Mouse (Mus musculus): ENCODE data around the gene Gnb4.

Gnb4 gene

DNA sequence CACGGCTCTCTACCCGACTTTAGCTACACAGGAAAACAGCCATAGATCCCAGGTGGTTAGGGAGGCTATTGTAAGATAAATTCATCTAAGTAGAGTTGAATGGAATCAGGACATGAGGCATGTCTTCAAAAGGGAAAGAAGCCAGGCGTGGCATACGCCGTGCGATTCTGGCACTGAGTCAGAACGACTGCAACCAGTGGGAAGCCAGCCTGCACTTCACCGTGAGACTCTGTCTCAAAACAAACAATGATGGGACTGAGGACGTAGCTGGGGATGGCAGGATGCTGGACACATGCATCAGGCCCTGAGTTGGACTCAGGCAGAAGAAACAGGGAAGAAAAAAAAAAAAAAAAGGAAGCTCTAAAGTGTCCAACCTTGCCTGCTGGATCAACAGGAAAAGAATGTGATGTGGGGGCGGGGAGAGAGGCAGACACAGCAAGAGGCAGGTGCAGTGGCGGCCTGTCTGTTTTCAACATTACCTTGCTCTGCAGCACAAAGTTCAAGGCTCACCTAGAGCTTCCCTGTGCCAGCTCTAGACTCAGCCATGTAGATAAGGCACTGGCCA lies 4.7 kb downstream of the Gnb4 start:
- DNase-seq = no peak

DNA sequence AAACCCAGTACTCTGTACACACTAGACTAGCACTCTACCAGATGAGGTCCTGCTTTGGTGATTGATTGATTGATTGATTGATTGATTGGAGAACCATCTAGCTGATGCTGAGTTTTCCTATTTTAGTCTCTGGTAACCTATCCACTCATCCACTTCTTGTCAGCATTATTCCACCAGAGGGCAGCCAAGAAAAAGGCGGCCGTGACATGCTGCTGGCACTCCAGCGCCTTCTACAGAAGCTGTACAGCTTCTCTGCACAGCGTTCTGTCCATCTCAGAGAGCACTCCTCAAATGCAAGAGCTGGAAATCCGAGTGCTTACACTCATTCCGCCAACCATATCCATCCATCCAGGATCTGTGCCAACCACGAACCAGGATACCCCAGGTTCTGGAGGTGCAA lies 5.8 kb downstream of the Gnb4 start:
- DNase-seq = peak; percentile 74

DNA sequence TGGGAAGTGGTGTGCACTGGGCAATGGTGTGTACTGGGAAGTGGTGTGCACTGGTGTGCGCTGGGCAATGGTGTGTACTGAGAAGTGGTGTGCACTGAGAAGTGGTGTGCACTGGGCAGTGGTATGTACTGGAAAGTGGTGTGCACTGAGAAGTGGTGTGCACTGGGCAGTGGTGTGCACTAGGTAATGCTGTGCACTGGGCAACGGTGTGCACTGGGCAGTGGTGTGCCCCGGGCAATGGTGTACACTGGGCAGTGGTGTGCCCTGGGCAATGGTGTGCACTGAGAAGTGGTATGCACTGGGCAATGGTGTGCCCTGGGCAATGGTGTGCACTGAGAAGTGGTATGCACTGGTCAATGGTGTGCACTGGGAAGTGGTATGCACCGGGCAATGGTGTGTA lies 7.2 kb downstream of the Gnb4 start:
- no peak for DNase-seq

DNA sequence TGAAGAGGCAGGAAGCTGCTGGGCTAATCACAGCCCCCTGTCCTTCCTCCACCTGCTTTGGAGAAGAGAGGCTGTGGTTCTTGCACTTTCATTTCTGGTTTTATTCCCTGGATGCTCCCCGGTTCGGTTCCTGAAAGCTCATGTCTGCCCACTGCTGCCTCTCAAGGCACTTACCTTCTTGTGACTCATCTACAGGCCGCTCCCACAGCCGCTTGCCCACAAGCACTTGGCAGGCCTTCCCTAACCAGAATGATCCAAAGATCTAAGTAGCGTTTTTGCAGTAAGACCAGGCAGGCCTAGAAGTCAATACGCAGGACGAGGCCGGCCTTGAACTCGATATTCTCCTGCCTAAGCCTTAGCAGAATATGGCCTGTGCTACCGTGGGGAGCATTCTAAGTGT lies 15.3 kb downstream of the Gnb4 start:
- DNase-seq = no peak

DNA sequence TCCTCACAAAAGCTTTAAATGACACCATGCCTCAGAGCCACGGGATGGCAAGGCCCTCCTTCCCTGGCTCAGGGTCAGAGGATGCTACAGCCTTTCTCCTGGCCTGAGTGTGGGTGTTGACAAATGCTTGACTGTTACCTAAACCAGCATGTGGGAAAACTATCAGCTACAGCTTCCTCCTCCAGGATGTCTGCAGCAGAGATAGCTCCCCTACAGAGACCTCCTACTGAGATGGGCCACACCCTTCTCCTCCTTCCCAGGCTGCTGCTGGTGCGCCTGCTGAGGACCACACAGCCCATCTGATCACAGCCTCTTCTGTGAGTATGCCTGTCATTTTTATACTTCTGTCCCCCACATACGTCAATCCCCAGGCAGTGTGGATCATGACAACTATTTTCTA lies 17.1 kb downstream of the Gnb4 start:
- DNase-seq = no peak

DNA sequence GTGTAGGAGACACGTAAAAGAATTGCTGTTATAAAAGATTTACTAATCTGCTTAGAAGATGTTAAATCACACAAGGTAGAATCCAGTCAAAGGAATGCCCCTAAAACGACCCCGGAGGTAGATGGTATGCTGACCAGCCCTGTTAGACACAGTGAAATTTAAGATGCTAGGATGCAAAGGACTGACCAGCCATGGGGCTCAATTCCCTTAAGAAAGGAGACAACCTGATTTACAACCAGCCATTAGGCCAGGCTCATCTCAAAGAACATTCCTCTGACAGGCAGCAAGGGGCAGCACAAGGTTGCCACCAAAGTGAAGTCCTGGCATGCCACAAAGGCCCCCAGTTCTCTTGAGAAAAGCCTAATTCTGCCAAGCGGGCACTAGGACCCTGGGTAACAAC lies 21.3 kb downstream of the Gnb4 start:
- no peak for DNase-seq

DNA sequence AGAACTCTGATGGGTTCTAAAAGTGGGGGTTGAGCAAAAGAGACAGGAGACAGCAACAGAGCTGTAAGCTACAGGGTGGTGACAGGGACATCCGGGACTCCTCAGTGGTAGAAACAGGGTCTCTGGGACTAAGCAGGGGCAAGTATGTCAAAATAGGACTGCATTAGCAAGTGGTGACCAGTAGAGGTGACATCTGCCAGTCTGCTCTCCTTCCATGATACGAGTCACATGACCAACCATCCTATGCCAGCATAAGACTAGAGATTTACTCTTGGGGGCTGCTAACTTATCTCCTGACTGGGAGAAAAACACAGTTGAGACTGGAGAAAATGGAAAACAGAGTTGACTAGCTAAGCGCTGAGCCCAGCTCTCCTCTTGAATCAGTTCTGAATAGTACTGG lies 30.1 kb downstream of the Gnb4 start:
- no peak for DNase-seq

DNA sequence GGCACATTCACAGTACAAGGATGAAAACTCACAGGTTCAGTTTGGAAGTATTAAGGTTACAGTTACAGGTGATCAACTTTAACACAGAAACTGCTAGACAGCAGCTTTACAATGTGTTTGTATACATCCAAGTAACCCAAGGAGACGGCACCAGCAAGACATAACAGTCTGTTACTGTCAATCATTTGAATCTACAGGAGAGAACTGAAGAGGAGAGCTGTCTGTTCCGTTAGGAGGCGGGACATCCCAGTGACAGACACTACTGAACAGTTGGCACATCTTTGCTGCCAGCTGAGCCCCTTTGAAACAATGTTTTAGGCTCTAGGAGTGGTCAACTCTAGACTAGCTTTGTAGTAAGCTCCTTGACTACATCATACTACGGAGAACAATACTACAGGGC lies 32.9 kb downstream of the Gnb4 start:
- DNase-seq = no peak

DNA sequence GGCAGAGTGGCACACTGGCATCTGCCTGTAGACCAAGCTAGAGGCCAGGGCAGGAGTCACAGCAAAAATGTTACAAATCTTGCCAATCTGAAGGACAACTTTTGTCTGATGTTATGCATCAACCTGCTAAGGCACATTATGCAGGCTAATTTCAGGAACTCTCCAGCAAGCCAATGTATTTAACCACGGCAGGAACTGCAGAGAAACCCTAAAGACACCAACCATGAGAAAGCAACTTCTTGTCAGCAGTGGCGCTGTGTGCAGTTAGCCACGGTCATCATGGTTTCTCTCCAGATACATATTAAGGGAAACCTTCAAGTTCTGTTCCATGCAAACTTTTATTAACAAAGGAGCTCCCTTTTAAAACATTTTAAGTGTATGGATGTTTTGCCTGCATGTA lies 34.5 kb downstream of the Gnb4 start:
- no peak for DNase-seq

DNA sequence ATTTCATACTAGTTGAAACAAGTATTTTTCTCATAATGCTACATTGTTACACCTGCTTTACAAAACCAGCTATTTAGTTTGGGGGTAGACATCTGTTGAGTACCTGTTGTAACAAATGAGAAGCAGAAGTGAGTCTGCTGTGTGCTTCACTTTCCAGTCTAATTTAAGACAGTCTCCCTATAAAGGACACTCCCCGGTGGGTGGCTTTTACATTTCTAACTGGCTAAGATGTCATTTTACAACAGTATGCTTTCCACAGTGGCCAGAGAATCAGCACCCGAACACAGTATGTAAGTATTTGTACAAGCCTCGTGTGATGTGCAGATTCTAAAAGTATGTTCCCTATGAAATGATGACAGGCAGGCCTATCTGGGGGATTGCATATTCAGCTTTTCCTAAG lies 35.6 kb downstream of the Gnb4 start:
- DNase-seq = no peak

DNA sequence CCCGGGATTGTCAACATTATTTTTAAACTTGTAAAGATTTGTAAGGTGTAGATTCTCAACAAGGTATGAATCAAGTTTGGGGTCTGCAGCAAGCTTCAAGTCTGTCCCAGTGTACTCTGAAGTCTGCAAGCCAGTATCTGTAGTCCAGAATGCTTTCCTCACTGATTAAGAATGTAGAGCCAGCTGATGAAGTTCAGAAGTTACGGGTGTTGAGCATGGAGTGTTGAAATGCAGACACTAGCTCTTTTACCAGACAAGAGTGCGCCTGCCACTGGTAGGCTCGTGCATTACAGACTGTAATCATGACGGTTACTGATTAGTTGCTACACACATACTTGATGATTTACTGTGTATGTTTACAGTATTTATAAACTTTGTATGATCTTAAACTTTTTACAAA lies 37.6 kb downstream of the Gnb4 start:
- no peak for DNase-seq

DNA sequence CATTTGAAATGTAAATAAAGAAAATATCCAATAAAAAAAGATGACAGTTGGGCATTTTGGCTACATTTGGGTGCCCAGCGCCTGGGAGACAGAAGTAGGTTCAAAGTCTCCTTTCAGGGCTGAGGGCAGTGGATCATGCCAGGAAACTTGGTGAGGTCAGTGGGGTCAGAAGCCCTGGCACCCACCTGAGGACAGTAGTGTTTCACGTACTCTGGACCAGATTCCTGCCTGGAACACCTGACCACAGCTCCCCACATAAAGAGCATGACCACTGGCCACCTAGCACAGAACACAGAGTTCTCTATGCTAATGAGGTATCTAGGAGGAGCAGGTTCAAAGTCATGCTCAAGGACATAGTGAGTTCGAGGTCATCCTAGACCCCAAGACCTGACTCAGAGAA lies 41.2 kb downstream of the Gnb4 start:
- DNase-seq = no peak

DNA sequence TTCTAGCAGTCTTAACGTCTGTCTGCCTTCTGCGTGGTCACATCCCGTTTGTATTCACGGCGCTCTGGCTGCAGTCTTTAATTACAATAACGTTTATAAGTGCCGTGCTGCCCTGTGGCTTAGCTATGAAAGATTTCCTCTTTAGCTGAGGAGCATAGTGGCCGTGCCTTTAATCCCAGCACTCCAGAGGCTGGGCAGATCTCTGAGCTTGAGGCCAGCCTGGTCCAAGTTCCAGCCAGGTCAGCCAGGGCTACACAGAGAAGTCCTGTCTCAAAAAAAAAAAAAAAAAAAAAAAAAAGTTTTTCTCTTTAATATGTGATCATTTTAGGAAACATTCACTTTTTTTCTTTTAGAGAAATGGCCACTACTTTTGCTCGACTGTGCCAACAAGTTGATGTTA lies 42.5 kb downstream of the Gnb4 start:
- DNase-seq = no peak

DNA sequence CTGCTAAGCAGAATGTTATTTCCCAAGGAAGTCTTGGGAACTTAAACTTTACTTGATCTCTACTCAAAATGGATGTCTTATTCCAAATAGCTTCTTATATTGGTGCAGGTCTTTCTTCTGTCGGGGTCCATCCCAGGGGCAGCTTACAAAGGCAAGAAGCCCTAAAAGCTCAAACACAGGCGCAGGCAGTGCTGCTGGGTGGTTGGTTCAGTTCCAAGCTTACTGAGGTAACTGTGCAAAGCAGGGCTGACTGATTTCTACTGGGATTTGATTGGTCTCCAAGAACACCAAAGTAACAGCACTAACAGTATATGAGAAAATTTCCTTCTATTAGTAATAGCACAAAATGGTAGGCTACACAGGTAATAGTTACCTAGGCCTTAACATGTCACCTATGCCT lies 43.3 kb downstream of the Gnb4 start:
- DNase-seq = no peak

DNA sequence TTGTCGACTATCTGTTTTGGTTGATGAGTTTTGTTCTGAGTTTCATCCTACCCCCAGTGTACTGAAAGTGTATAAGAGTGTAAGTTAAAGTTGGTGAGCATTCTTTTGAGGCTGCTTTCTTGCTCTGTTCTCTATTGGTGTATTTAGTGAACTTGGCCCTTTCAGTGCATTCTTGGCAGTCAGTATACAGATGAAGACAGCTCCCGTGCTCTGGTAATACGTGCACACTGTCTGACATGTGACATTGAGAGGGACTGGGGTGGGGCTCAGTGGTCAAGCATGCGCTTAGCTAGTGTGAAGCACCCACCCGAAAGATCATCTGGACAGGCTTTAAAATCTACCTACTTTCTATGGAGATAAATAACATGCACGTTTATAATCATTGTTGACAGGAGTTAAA lies 53.0 kb downstream of the Gnb4 start:
- DNase-seq = no peak

DNA sequence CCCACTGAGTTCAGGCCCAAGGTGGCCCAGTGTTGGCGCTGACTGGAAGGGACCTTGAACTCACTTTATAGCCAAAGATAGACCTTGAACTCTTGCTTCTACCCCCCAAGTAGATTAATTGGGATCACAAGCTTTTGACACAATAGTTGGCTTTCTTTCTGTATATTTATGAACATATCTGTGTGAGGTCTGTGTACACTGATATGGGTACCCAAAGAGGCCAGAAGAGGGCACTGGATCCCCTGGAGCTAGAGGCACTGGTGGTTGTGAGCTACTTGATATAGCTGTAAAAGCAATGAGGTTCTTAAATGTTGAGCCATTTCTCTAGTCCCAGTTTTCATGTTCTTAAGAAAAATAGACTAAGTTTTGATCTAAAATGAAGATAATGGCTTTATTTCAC lies 63.3 kb downstream of the Gnb4 start:
- no peak for DNase-seq

DNA sequence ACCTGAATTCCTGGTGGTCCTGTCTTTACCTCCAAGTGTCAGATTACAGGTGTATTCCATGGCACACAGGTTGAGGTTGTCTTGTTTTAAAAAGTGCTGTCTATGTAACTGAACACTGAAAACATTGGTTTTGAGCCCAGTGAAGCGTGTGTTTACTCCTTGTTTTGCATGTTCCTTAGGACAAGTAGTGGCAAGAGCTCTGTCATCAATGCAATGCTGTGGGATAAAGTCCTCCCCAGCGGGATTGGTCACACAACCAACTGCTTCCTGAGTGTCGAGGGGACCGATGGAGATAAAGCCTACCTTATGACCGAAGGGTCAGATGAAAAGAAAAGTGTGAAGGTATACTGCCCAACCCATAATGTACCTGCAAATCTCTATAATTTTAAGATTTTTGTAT lies 78.3 kb downstream of the Gnb4 start:
- DNase-seq = no peak

DNA sequence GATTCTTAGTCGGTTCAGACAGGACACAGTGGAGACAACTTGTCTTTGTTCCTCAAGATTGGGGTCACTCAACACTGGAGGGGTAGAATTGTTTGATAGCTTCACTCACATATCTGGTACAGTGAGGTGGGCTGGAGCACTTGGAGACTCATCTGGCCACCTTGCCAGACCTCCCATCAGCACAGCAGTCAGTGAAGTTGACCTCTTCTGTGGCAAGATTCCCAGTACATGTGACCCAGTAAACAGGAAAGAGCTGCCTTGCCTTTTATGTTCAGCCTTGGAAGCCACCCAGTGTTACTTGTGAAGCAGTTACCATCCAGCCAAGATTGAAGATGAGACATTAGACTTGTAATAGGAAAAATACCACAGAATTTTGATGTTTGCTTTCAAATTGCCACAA lies 78.8 kb downstream of the Gnb4 start:
- peak; percentile 63 for DNase-seq

DNA sequence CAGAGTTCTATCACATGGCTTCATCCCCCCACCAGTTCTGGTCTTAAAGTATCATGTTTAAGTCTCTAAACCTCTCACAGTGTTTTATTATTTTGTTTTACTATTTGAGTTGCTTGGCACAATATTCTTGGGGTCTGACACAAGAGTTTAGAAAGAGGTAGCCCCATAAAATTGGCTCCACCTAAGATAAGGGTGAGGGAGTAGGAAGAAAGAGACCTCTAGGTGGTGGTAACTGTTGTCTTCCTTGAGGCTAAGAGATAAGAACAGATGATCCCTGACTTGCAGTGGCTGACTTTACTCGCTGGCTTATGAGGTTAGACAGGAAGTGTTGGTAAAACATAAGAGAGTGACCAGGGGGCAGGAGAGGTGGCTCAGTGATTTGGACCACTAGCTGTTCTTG lies 80.7 kb downstream of the Gnb4 start:
- DNase-seq = no peak
